Mouse (Mus musculus): Measurements from ENCODE around the gene Ksr2.

GRCm38 (mm10) chr5:117506406-117506805, 92.6 kb downstream of the Ksr2 start:
- peak; percentile 87 for TF ChIP-seq CTCF (IDR thresholded peaks at IDR 0.05; ENCODE audit: extremely low read depth, insufficient read length, insufficient replicate concordance, low read depth, low read length)
- TF ChIP-seq POLR2A (IDR thresholded peaks at IDR 0.05; ENCODE audit: low read depth, low read length): no peak

All from small intestine, adult 2 months (tissue).